Mouse (Mus musculus) layer of hippocampus, adult 6 months (tissue): ENCODE measurements around the gene Gm10488. TPM values are rescaled to one million over a fixed set of nuclear protein-coding genes. Genes with fewer than 3 reads are reported as not detected.

ENCODE experiments used
- long read RNA-seq, 2 experiments: library from polyadenylated mRNA; unstranded; transcript quantifications; one replicate each; pipeline ENCODE4 v2.0.0; 2019 to 2020
- microRNA-seq: library from miRNA; unstranded; fragments of <30 nt; microRNA quantifications from one replicate; pipeline ENCODE4 v1.2.0, GENCODE M21; 2020
- polyA plus RNA-seq: library from polyadenylated mRNA; unstranded; fragments of <200 nt; fragmentation: Nextera tagmentation; gene quantifications from 2 replicates; pipeline ENCODE4 v1.2.3, GENCODE M21; 2021

The Gm10488 gene
- polyA plus RNA-seq: not detected in 2 replicates
- long read RNA-seq, experiment 1: 0 reads
- long read RNA-seq, experiment 2: 0 reads

GRCm38 (mm10) chrX:29976014-29976413, at the start of gene Gm10488:
Gm10488 (plus strand) TSS chrX:29976314.

Small RNAs within 50 kb of the gene (microRNA-seq; reads per million reads assigned to microRNA genes)
- gene Gm44298: not detected
